18 mouse cellular contexts compared by ENCODE assay signal in the genomic region with DNA sequence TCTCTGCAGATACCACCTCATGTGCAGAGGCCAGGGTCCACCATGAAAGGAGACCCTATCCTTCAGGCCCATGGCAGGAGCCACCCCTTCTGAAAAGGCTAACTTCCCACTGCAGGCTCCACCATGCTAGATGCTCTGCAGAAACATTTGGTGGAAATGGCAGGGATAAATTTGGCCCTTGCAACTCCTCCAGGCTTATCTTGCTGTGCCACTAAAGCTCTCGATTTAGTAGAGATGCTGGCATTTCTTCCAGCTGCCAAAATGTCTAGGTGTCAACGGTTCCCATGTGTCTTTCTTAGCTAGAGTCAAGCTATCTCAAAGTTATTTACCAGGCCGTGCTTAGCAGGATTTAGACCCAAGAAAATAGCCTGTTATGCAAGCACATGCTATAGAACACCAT. TPM values are rescaled to one million over a fixed set of nuclear protein-coding genes. Genes with fewer than 3 reads are reported as not detected.
DNase-seq lines count a peak whose midpoint lies in the region; TF ChIP-seq lines count a peak whose summit lies in the region.
"Had no signal": no experiment of that assay in that cellular context is flagged by ENCODE, and none has a peak within 500 bp of the region (broad histone marks: within the 10 kb centered on the region; RNA-seq: fewer than 3 reads in every experiment).

No protein-coding gene starts in this region.

- H3K9me3 ChIP-seq in heart, embryonic 10.5 days = no peaks in the 10 kb centered on the region
- H3K9me3 ChIP-seq: embryonic facial prominence, embryonic 10.5 days; forebrain, embryonic 13.5 days; hindbrain, embryonic 15.5 days had no signal

- no peak overlapping the region for H3K4me3 ChIP-seq in heart, embryonic 10.5 days
- H3K4me3 ChIP-seq in left cerebral cortex, adult 2 months = no peak overlapping the region
- H3K4me3 ChIP-seq: embryonic facial prominence, embryonic 10.5 days; forebrain, embryonic 13.5 days; hindbrain, embryonic 15.5 days had no signal

- 0 out of 2 replicates have a peak overlapping the region, but pooled peaks have one; percentile 26 for H3K27ac ChIP-seq in heart, embryonic 10.5 days
- H3K27ac ChIP-seq in left cerebral cortex, adult 2 months = peak overlapping the region; percentile 64
- H3K27ac ChIP-seq: embryonic facial prominence, embryonic 10.5 days; forebrain, embryonic 13.5 days; hindbrain, embryonic 15.5 days had no signal

- H3K27me3 ChIP-seq in heart, embryonic 10.5 days (ENCODE audit: insufficient read depth, poor library complexity, severe bottlenecking) = no peaks in the 10 kb centered on the region
- H3K27me3 ChIP-seq: forebrain, embryonic 13.5 days; hindbrain, embryonic 15.5 days had no signal

- intact Hi-C loops in left cerebral cortex, adult 2 months (cut with DNase I) = no loop called here
- intact Hi-C loops in left cerebral cortex, postnatal 10 days (cut with DNase I) = no loop called here

- TF ChIP-seq CTCF in left cerebral cortex, adult 2 months (IDR thresholded peaks at IDR 0.05) = no peak

- peaks cover 9% of the 10 kb centered on the region for H3K4me1 ChIP-seq in heart, embryonic 10.5 days
- H3K4me1 ChIP-seq: embryonic facial prominence, embryonic 10.5 days; hindbrain, embryonic 15.5 days had no signal

- no peak for DNase-seq in heart, embryonic 10.5 days (ENCODE audit: low spot score)
- DNase-seq in heart, adult 11 months = no peak
- no peak for DNase-seq in left cerebral cortex, adult 2 months (ENCODE audit: extremely low spot score in 1 of 2, low spot score in 2 of 2)
- no peak for DNase-seq in left cerebral cortex, postnatal 10 days (ENCODE audit: extremely low spot score in 1 of 2, low spot score in 2 of 2)
- peak; percentile 80 for DNase-seq in brain, adult 2 months (ENCODE audit: low read depth, low spot score)
- peak; percentile 62 for DNase-seq in telencephalon, adult 2 months (ENCODE audit: low read depth, low spot score)
- no peak for DNase-seq in adrenal gland, postnatal 14 days
- DNase-seq: adrenal gland, postnatal 10 days; cerebellum, adult 18-20 months; cerebellum, adult 9-11 months; cerebellum, postnatal 36 days; forebrain, postnatal 0 days; gastrocnemius, postnatal 36 days; heart, adult 18-20 months; heart, postnatal 10 days had no signal

- no peaks in the 10 kb centered on the region for H3K36me3 ChIP-seq in heart, embryonic 10.5 days
- H3K36me3 ChIP-seq: embryonic facial prominence, embryonic 10.5 days; hindbrain, embryonic 15.5 days had no signal

- 42% methylated on average over 3 of the region's 3 CpGs for WGBS in heart, embryonic 10.5 days

RNA-seq across cellular contexts. Expression of gene Id2, which starts 22.6 kb away (rescaled TPM):
- polyA plus RNA-seq in heart, embryonic 10.5 days (2016; fragmentation: Nextera tagmentation; extraction: Ambion mirVana) = 390 and 444 TPM in 2 replicates
- total RNA-seq in left cerebral cortex, adult 2 months (2021) = 100 to 1,000 TPM; 140 to 167 TPM
- 100 to 1,000 TPM; 160 to 186 TPM for total RNA-seq in left cerebral cortex, postnatal 10 days (2021)
- 359 and 395 TPM in 2 replicates for total RNA-seq in adrenal gland, postnatal 14 days (2021)

Comparison
In these comparisons a context has a peak if more than half of its experiments do, and no peak if none do; other contexts are left out.
1. DNase-seq: peak in brain, adult 2 months (single experiment) and telencephalon, adult 2 months (single experiment); none in heart, embryonic 10.5 days (single experiment), heart, adult 11 months (single experiment), left cerebral cortex, adult 2 months (0 of 2), left cerebral cortex, postnatal 10 days (0 of 2) and adrenal gland, postnatal 14 days (single experiment).